Mouse (Mus musculus) cerebellum, postnatal 36 days (tissue): ENCODE data around the gene Rhobtb3.
A peak's percentile ranks its signal among the peaks of the same experiment; 100 is the strongest.
"Not testable (repeated sequence)": the region's sequence is repeated elsewhere in the genome, so short reads cannot be mapped to it uniquely, and the experiment has no call there.

Experiments
- DNase-seq, 2 experiments: peaks; one replicate each; pipeline ENCODE4 v3.0.0; 2021 to 2022; ENCODE audit warnings: mixed read lengths in 2 of 2

The Rhobtb3 gene

DNA sequence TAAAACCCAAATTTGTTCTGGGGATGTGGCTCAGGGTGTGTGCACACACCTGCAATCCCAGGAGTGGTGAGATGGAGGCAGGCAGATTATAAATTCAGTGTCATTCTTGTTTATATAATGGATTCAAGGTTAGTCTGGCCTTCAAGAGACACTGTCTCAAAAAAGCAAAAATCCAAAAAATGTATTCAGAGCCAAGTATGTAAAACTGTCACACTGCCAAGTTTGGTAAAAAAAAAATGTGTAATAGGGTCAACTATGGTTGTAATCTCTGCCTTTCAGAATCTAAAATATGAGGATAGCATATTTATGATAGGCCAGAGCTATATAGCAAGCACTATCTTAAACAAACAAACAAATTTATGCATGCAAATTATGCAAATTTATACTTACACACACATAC is 15.8 kb downstream of the Rhobtb3 start:
- DNase-seq, result no peak

DNA sequence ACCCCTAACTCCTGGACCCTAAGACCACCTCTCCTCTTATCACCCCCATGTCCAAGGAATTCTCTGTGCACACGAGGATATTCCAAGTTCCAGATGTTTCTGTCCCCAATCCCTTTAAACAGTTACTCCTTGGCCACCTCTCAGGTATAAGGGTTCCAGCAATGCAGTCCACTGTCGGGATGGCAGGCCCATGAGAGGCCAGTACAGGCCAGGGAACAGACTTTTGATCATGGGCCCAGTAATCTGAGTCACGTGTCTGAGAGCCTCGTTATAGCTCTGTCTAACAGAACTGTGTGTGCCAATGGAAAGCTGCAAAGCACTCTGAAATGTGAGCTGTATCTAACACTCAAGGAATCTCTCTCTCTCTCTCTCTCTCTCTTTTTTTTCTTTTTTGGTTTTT is 29.6 kb downstream of the Rhobtb3 start:
- no peak for DNase-seq

DNA sequence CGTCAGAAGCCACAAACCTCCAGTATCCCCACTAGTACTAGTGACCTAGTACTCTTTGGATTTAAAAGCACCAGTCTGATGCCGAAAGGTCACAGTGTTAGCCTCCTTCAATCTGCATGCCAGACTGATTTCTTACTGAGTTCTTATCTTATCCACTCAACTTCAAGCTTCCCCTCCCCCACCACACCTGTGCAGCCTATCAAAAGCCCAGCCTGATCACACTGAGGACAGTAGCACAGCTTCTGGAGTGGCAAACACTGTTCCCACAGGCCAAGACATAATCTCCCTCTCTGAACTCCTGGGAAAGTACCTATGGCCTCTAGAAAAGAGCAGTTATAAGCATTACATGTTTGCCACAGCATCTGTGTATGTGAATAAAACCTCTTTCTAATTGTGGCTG is 35.5 kb downstream of the Rhobtb3 start:
- no peak for DNase-seq

DNA sequence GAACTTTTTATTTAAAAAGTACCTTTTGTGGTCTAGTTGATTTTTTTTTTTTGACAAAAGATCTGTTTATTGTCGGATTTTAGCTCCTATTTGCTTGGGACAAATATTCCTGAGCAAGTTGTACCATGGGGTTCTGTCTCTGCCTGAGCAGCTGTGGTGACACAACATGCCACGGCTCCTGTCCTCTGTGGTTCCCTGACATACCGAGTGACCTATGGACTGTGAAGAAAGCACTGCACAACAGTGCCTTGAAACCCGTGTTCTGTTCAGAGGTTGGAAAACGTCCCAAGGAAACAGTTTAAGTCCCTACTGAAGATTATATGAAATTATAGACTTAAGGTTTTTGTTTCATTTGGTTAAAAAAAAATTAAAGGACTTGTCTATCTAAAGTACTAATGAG is 36.6 kb downstream of the Rhobtb3 start:
- no peak for DNase-seq

DNA sequence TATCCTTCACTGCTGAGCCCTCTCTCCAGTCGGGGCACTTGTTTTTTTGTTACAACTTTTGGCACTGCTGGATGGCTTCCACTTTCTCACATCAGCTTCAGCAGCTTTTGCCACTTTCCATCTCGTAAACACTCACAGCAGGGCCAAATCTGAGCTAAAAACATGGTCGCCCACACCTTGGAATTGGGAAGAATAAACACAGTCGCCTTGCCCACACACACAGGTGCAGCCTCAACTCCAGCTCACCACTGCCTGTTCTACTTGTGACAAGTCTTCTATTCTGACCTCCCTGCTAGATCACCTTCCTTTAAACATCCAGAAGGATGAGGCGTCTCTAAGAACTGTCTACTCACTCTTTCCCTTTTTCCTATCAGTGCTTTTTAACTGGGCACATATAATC is 39.1 kb downstream of the Rhobtb3 start:
- DNase-seq, result no peak

DNA sequence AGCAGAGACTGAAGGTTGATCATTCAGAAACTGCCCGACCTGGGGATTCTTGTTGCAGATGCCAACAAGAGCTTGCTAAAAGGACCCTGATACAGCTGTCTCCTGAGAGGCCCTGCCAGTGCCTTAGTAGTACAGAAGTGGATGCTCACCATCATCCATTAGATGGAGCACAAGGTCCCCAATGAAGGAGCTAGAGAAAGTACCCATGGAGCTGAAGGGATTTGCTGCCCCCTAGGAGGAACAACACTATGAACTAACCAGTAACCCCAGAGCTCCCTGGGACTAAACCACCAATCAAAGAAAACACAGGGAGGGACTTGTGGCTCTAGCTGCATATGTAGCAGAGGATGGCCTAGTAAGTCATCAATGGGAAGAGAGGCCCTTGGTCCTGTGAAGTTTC is 42.8 kb downstream of the Rhobtb3 start:
- not testable (repeated sequence) for DNase-seq

DNA sequence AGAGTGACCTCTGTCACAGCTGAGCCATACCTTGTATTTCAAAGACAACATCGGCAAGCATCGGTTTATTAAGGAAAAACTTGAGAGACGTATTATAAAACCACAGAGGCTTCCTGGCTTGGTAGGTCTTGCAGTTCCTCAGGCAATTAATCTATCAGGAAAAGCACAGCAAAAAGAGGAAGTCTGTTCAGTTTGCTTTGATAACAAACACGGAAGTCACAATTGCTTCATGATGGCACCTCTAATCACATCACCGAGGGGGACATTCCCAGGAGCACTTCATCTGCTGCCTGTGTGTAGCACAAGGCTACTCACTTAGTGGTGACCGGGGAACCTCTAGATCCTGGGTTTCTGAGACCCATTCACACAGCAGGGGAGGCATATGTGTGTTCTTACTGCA is 50.8 kb downstream of the Rhobtb3 start:
- DNase-seq, result no peak

DNA sequence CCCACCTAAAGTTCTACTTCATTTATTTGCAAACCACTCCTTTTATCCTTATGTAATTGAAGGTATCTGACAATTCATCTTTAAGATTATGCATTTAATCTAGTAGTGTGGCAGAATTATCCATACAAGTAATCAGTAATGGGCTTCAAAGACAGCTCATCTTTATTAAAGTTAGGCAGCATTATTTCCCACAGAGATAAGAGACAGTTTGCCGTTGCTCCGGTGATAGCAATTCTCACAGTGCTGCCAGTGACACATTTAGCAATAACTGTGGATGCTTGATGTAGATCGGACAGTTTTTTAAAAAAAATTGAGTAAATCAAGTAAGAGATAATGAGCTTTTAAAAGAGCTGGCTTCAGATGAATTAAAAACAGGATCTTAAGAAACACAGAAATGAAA is 51.4 kb downstream of the Rhobtb3 start:
- DNase-seq, result no peak

DNA sequence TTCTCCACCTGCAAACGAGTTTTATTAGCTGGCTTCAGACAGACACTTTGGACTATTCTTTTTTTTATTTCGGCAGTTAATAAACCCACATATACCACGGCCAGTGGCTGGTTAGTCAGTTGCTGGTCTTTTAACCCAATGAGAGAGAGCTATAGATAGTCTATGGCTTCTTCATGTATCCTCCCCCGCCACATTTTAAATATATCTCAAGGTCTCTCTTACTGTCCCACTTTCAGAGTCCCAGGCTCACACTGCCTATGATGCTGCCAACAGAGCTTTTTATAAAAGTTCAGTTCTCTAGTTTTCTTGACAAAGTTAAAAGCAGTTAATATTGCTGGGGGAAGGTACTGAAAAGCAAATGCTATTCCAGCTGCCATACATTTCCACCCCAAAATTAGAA is 51.9 kb downstream of the Rhobtb3 start:
- no peak for DNase-seq

DNA sequence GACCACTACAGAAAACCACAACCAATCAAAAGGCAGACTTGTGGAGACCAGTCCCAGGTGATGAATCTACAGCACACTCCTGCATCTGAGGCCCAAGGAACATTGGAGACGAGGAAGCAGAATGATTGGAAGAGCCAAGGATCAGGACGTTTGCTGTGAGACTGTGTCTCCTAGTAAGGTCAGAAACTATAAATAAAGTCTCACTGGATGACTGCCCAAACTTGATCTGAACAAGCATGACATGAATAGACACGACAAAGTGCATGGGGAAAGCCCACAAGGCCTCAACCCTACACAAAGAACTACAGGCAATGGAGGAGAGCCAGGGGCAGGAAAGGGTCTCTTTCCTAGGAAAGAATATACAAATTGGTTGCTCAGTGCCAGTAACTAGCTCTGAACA is 59.9 kb downstream of the Rhobtb3 start:
- no peak for DNase-seq

DNA sequence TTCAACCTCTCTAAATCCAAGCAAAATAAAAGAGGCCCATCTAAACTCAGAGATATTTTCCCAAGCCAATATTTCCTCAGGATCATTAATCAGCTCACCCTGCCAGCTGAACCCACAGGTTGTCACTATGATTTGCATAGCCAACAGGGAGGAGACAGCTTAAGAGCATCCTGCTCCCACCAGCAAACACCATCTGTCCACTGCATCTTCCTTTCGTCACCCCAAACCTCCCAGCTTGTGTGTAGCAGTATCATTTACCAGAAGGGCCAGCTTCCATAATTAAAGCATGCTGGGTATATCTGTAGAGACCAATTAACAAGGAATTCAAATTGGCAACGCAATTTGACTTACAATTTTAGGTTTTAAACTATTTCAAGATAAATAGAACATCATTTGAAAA is 63.2 kb downstream of the Rhobtb3 start:
- no peak for DNase-seq

DNA sequence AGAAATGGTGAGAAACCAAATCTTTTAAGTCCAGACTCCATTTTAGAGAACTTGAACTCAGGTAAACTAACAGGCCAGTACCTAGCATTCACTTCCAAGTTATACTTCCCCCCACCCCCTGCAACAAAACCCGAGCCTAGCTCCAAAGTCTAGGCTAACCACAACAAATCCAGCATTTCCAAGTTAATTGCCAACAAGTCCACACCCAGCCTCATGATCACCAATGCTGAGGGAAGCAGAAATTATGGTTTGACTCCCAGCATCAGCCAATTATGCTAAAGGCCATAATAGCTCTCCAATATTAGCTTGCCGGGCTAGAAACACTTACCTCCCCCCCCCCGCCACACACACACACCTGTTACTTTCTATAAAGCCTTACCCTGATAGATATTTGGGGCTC is 64.0 kb downstream of the Rhobtb3 start:
- no peak for DNase-seq

DNA sequence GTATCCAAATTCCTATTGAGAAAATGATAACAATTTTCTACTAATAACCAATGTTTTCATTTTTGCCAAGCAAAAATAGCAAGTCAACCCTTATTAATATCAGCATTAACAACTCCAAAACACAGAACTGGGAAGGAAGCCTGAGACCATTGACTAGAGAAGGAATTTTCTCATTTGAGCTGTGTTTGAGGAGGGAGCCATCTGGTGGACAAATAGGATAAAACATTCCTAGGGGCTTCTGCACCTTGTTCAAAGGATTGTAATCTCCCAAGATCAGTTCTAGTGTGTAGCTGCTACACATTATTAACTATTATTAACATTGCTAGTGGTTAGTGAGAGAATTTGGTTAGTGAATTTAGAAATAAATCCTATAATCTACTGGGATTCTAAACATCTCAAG is 65.8 kb downstream of the Rhobtb3 start:
- peak in 1 of 2 experiments; percentile 50 for DNase-seq

DNA sequence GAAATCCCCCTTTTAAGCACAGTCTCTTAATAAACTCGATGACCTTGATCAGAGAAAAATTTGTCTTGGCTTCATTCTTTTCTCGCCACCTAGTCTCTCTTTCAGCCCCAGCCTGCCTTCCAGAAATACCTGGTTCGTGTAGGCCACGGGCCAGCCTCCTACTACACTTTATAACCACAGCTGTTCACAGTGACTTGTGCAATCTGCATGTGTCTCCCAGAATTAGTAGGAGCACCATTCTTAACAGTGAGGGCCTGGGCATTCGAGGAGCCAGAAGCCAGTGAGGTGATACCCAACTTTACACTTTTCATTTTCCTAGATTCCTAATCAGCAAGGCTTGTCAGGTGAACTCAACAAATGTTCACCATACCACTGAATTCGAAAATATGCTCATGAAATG is 67.1 kb downstream of the Rhobtb3 start:
- DNase-seq, result no peak

DNA sequence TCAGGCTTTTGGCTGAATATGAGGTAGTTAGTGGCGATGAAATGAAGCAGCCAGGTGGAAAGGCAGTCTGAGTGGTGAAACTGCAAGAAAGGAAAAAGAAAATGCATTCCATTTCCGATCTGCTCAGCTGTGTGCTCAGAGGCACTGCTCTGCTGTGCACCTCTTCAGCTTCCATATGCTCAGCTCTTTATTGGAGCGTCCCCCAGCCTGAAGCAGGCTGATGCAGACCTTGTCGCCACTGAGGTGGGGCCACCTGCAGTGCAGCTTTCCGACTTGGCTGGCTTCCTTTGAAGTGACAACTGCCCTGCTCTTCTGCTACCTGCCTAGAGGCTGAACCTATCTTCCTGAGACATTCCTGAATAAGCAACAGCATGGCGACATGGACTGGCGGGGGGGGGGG is 67.5 kb downstream of the Rhobtb3 start:
- DNase-seq, result peak; percentile 57 to 59

DNA sequence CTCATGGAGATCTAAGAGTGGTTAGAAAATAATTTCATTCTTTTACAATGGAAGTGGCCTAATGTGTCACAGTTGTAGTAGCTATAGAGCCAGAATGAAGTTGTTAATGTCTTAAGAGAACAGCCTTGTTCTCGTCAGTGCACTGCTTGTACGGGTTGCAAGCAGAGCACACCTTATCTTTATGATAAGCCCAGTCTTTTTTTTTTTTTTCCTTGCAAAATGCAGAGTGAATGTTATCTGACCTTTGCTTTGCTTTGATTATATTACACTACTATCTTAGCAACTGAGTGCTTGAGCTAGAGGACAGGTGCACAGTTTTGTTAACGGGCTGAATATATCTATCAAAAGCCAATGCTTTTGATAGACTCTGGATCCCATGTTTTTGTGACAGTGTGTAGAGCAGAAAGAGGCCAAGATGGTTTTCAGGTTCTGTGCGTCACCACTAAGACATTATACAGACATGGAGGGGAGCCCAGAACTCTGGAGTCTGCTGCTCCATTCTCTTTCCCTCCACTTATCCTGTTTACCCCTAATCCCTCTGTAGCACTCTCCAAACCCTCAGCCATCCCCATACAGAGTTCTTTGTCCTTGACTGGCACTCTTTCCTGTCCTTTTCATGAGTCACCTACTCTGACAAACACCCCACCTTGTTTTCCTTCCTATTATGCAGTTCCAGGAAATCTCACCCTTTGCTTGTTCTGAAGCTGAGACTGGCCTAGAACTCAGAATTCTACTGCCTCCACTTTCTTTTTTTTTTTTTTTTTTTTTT is 68.9 kb downstream of the Rhobtb3 start:
- DNase-seq, result no peak

DNA sequence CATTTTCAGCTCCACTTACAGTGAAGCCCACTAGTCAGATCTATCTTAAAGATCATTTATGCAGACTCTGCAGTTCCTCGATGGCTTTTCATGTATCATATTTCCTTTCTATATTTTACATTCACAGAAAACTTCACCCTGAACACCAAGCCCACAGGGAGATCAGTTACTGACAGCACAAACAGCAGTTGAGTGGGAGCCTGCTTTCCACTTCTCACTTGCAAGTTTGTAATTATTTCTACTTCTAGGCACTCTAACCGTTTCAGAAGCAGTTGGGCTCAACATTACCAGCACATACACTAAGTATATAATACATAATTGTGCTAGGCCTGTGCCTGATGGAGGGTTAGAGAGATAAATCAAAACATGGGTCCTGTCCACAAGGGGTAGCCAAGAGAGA is 75.8 kb downstream of the Rhobtb3 start:
- DNase-seq, result no peak

DNA sequence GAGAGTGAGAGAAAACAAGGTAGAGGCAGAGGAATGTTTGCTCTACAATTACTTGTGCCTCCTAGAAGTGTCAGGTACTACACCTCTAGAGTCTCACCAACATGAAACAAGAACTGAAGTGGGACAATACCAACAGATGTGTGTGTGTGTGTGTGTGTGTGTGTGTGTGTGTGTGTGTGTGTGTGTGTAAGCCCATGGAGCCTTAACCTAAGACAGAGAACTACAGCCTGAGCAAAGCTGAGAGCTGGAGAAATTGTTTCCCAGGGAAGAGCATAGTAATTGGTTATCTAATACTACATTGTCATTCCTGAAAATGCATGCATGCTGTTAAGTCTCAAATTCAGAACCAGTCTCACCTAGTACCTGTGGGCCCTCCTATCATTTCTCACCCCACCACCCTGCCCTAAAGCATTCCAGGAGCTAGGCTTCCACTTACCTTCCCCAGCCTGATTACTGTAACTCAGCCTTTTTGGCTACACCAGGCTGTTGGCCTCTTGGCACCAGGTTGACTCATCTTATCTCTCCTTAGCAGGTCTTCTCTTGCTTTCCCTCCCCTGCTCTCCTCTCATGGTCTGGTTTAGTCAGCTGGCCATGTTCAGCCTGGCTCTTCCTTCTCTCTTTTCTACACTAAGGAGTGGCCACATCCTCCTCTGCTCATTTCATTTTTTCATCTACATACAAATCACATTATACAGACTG is 78.1 kb downstream of the Rhobtb3 start:
- no peak for DNase-seq

DNA sequence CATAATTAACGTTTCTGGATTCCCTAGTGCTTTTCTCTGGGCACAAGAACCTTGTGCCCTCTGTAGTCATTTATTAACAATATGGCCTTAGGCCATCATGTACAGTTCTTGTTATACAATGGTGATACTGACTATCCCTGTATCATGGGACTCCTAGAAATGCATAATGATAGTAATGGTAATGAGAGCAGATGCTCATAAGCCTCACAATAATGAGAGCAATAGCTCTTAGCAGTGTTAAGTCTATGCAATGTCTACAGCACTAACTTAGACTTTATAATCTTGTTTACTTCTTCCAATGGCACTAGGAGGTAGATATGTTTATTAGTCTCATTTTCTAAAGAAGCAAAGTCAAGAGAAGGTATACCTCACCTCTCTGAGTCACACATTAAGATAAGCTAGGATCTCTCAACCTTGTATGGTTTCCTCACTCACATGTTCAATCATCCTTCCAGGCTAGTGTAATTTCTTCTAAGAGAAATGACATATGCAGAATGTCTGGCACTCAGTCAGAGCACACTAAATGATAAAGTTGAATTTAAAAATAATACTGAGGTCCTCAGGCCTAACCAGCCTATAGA is 84.4 kb downstream of the Rhobtb3 start:
- no peak for DNase-seq

DNA sequence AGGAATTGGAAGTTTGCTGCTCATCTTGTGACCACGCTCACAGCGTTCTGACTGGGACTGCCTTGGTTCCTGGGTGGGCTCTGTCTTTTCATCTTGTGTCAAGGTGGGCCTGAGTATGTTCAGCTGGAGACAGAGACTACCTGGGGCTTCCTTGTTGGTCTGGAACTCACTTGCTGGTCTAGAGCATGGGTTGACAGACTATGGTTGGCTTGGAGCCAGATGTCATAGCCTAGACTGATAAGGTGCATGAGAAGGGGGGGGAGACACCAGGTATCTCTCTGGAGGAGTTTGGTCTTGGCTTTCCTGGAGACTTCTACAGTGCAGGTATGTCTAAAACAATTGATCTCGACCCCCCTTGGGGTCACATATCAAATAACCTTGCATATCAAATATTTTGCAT is 90.6 kb downstream of the Rhobtb3 start:
- no peak for DNase-seq

DNA sequence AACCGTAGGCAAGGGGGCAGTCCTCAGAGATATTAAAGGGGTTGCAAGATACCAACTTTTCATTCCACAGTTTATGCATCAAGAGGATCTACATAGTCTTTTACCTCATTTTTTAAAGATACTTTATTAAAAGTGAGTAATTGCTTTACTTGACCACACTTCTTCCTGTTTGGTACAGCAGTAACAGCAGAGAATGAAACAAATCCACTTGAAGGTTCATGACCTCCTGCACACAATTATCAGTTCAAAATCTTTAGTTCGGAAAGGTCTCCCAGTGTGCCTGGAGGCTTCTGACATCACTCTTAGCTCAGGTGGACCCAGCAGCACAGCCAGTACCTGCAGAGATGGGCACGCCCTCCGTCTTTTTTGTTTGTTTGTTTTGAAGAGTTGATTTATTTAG is 91.7 kb downstream of the Rhobtb3 start:
- DNase-seq, result no peak

DNA sequence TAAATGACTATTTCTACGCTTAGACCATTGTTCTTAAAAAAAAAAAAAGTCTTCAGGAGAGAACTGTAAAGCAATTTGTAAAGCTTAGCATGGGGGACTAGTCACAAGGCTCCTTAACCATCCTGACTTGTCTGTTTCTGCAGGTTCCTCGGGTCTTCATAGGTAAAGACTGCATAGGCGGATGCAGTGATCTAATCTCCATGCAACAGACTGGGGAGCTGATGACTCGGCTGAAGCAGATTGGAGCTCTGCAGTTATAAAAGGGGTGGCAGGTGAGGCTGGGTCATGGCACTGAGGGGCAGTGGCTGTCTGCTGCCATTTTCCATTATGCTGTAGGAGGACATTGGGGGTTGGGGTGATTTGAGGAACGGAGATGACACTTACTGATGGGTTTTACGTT is 96.7 kb downstream of the Rhobtb3 start:
- DNase-seq, result no peak

DNA sequence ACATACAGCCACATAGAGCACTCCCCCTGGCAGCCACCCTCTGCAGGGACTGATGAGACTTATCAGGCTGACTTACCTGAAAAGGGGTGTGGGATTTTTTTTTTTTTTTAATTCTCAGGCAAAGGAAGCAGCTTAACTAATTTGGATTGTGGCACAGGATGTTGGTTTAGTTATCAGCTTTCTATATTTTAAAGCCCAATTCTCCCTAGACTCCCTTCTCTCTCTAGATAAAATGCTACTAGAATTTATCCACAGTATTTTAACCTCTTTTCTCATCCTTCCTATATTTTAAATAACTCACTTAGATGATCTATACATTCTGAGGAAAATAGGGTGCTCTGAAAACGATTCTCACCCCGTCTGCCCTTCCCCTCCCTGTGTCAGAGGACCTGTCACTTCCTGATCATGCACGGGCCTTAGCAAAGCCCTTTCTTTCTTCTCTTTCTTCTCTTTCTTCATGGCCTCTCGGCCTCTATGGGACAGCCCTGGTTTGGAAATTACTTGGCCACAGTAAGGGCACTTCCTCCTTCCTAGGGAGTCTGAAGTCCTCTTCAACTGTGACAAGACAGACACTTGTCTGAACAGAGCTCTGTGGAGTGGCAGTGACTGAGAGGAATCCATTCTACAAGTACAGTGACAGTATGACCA is 98.1 kb downstream of the Rhobtb3 start:
- no peak for DNase-seq
